Mouse (Mus musculus): Measurements from ENCODE around the gene Babam2.

DNA sequence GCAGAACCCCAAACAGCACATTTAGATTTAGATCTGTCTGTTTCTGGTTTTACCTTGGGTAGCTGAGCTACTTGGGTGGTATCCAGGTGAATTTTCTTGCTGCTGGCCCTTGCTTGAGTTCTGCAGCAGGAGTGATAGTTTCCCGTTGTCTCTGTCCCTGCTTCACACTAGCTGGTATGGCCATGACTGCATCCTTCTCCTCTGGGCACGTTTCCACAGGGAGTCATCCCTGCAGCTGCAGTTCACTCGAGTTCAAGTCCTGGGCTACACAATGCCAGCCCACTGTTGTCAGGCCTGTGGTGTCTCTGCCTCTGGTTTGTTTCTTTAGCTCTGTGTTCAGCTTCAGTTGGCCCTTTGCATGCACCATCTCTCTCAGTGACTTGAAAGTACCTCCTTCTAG lies 239.0 kb downstream of the Babam2 start:
- TF ChIP-seq EP300 (IDR thresholded peaks at IDR 0.05; ENCODE audit: insufficient read depth, low read depth, low read length) (no peak), CTCF (IDR thresholded peaks at IDR 0.05) (no peak), POLR2A (IDR thresholded peaks at IDR 0.05; ENCODE audit: insufficient read depth, low read depth, low read length) (no peak)
